Mouse (Mus musculus) embryonic facial prominence, embryonic 11.5 days (tissue): ENCODE results near the gene Tango6. TPM values are rescaled to one million over a fixed set of nuclear protein-coding genes. Genes with fewer than 3 reads are reported as not detected.

Experiments used
- ATAC-seq: fragments of 200-750 bp; cut with Nextera tagmentation; replicated peaks from 2 replicates; pipeline ENCODE4 v1.8.0; 2017; ENCODE audit warnings: low read depth; ENCODE audit not compliant: insufficient number of reproducible peaks, low FRiP score, low TSS enrichment
- DNase-seq: peaks from one replicate; pipeline ENCODE4 v3.0.0-alpha.2; 2015; ENCODE audit warnings: low spot score
- H3K27ac ChIP-seq: fragments of 300-500 bp; sonication (generic); replicated peaks from 2 replicates; pipeline ENCODE4 v1.5.1; 2014; ENCODE audit warnings: mild to moderate bottlenecking, low read depth, low read length, control low read depth
- H3K27me3 ChIP-seq: fragments of 300-500 bp; sonication (generic); 2 replicates; pipeline ENCODE4 v1.6.1; 2014; ENCODE audit warnings: mild to moderate bottlenecking, low read length, moderate library complexity, mixed read lengths; ENCODE audit not compliant: control insufficient read depth, insufficient read depth
- H3K36me3 ChIP-seq: fragments of 300-500 bp; sonication (generic); replicated peaks from 2 replicates; pipeline ENCODE4 v1.6.1; 2014; ENCODE audit warnings: low read depth, mild to moderate bottlenecking, low read length, moderate library complexity, mixed read lengths; ENCODE audit not compliant: control insufficient read depth, insufficient read depth
- H3K4me1 ChIP-seq: fragments of 300-500 bp; sonication (generic); 2 replicates; pipeline ENCODE4 v1.6.1; 2014; ENCODE audit warnings: low read length, mixed read lengths; ENCODE audit not compliant: control insufficient read depth, insufficient read depth
- H3K4me2 ChIP-seq: fragments of 300-500 bp; sonication (generic); 2 replicates; pipeline ENCODE4 v1.6.1; 2014; ENCODE audit warnings: low read depth, mild to moderate bottlenecking, control low read depth, low read length, moderate library complexity
- H3K4me3 ChIP-seq: fragments of 300-500 bp; sonication (generic); 2 replicates; pipeline ENCODE4 v1.5.1; 2014; ENCODE audit warnings: low read depth, low read length, control low read depth
- H3K9ac ChIP-seq: fragments of 300-500 bp; sonication (generic); replicated peaks from 2 replicates; pipeline ENCODE4 v1.6.1; 2014; ENCODE audit warnings: mild to moderate bottlenecking, control low read depth, low read length
- H3K9me3 ChIP-seq: fragments of 300-500 bp; sonication (generic); replicated peaks from 2 replicates; pipeline ENCODE4 v1.6.1; 2016; ENCODE audit warnings: mild to moderate bottlenecking, low read length, inconsistent platforms, mixed read lengths; ENCODE audit not compliant: control insufficient read depth
- WGBS: fragments of 180-500 bp; shearing (Covaris S2); extraction: QIAGEN DNeasy Blood & Tissue Kit; methylation state at CpG from one replicate; pipeline ENCODE4 v1.1.7; 2014; 5-methylcytosine and 5-hydroxymethylcytosine counted together
- polyA plus RNA-seq: library from polyadenylated mRNA; unstranded; fragments of >200 nt; fragmentation: Nextera tagmentation; extraction: Ambion mirVana; gene quantifications from 2 replicates; pipeline ENCODE4 v1.2.1, GENCODE M21; 2014

Tango6 gene
- 6.7 and 6.9 TPM in 2 replicates for polyA plus RNA-seq

- ATAC-seq (peak; percentile 91), DNase-seq (peak; percentile 91)
- H3K36me3 ChIP-seq = no peaks in the 10 kb centered on the region
- H3K27me3 ChIP-seq = no peaks in the 10 kb centered on the region
- H3K9ac ChIP-seq = peak within 1 kb of the TSS; percentile 91
- peak within 1 kb of the TSS; percentile 74 for H3K4me3 ChIP-seq
- no peaks in the 10 kb centered on the region for H3K9me3 ChIP-seq
- under 1% methylated on average over 49 of the region's 50 CpGs for WGBS
- peak within 1 kb of the TSS; percentile 91 for H3K27ac ChIP-seq
- no peaks in the 10 kb centered on the region for H3K4me1 ChIP-seq
- peak within 1 kb of the TSS; percentile 50 for H3K4me2 ChIP-seq
These were observed at the start of gene Tango6 for GRCm38 (mm10) chr8:106682971-106683668. Gene Tango6 (plus strand): TSS chr8:106683068.

- Histone ChIP-seq H3K27ac (no peak overlapping the region), H3K27me3 (no peaks in the 10 kb centered on the region), H3K4me2 (no peak overlapping the region), H3K36me3 (no peaks in the 10 kb centered on the region), H3K9ac (no peak overlapping the region), H3K4me3 (no peak overlapping the region), H3K4me1 (no peaks in the 10 kb centered on the region; the same call in 1 of the 2 replicates), H3K9me3 (no peaks in the 10 kb centered on the region)
- DNase-seq (no peak), ATAC-seq (no peak)
- 75% methylated on average over 17 of the region's 17 CpGs for whole genome bisulfite sequencing
These were observed 49.3 kb upstream of the Tango6 start for GRCm38 (mm10) chr8:106633361-106634158.

GRCm38 (mm10) chr8:106635284-106635683 lies 47.6 kb upstream of the Tango6 start:
- Histone ChIP-seq H3K27ac (no peak overlapping the region), H3K4me1 (no peaks in the 10 kb centered on the region; the same call in 1 of the 2 replicates), H3K4me2 (no peak overlapping the region), H3K9ac (no peak overlapping the region), H3K27me3 (no peaks in the 10 kb centered on the region), H3K36me3 (no peaks in the 10 kb centered on the region), H3K4me3 (no peak overlapping the region), H3K9me3 (no peaks in the 10 kb centered on the region)
- ATAC-seq (no peak), DNase-seq (no peak)
- 38% methylated on average over 5 of the region's 5 CpGs for WGBS

- Histone ChIP-seq H3K4me1 (no peaks in the 10 kb centered on the region; the same call in 1 of the 2 replicates), H3K9ac (no peak overlapping the region), H3K36me3 (no peaks in the 10 kb centered on the region), H3K27ac (no peak overlapping the region), H3K4me3 (no peak overlapping the region), H3K4me2 (no peak overlapping the region), H3K9me3 (no peaks in the 10 kb centered on the region), H3K27me3 (no peaks in the 10 kb centered on the region)
- DNase-seq = no peak
- 77% methylated on average over 4 of the region's 4 CpGs for WGBS
- ATAC-seq = no peak
These were observed 45.4 kb upstream of the Tango6 start for GRCm38 (mm10) chr8:106637446-106637845.

GRCm38 (mm10) chr8:106638768-106639295 lies 44.0 kb upstream of the Tango6 start:
- H3K9me3 ChIP-seq = no peaks in the 10 kb centered on the region
- WGBS = 84% methylated on average over 7 of the region's 7 CpGs
- no peak overlapping the region for H3K4me2 ChIP-seq
- ATAC-seq (no peak), DNase-seq (no peak)
- H3K36me3 ChIP-seq = no peaks in the 10 kb centered on the region
- H3K27ac ChIP-seq = no peak overlapping the region
- no peaks in the 10 kb centered on the region; the same call in 1 of the 2 replicates for H3K4me1 ChIP-seq
- no peak overlapping the region for H3K4me3 ChIP-seq
- H3K9ac ChIP-seq = no peak overlapping the region
- H3K27me3 ChIP-seq = no peaks in the 10 kb centered on the region

- 84% methylated on average over 7 of the region's 7 CpGs for WGBS
- DNase-seq (no peak), ATAC-seq (no peak)
- no peak overlapping the region for H3K4me3 ChIP-seq
- H3K27ac ChIP-seq = no peak overlapping the region
- H3K27me3 ChIP-seq = no peaks in the 10 kb centered on the region
- H3K9ac ChIP-seq = no peak overlapping the region
- H3K4me2 ChIP-seq = no peak overlapping the region
- no peaks in the 10 kb centered on the region; the same call in 1 of the 2 replicates for H3K4me1 ChIP-seq
- H3K9me3 ChIP-seq = no peaks in the 10 kb centered on the region
- no peaks in the 10 kb centered on the region for H3K36me3 ChIP-seq
These were observed 42.7 kb upstream of the Tango6 start for GRCm38 (mm10) chr8:106640212-106640611.

- H3K4me3 ChIP-seq = no peak overlapping the region
- WGBS = 82% methylated on average over 5 of the region's 5 CpGs
These were observed 41.9 kb upstream of the Tango6 start for GRCm38 (mm10) chr8:106640921-106641320.

GRCm38 (mm10) chr8:106642172-106642571 lies 40.7 kb upstream of the Tango6 start:
- ATAC-seq (no peak), DNase-seq (no peak)
- Histone ChIP-seq H3K4me2 (no peak overlapping the region), H3K27me3 (no peaks in the 10 kb centered on the region), H3K4me1 (no peaks in the 10 kb centered on the region), H3K9me3 (no peaks in the 10 kb centered on the region), H3K36me3 (no peaks in the 10 kb centered on the region), H3K27ac (no peak overlapping the region), H3K4me3 (no peak overlapping the region), H3K9ac (no peak overlapping the region)
- WGBS = 72% methylated on average over 2 of the region's 2 CpGs

More at GRCm38 (mm10) chr8:106640921-106641320, 41.9 kb upstream of the Tango6 start:
- no peak for DNase-seq
- H3K4me1 ChIP-seq = no peaks in the 10 kb centered on the region; the same call in 1 of the 2 replicates
- no peaks in the 10 kb centered on the region for H3K9me3 ChIP-seq
- H3K9ac ChIP-seq = no peak overlapping the region
- H3K27ac ChIP-seq = no peak overlapping the region
- H3K27me3 ChIP-seq = no peaks in the 10 kb centered on the region
- no peak overlapping the region for H3K4me2 ChIP-seq
- H3K36me3 ChIP-seq = no peaks in the 10 kb centered on the region
- no peak for ATAC-seq
